ENCODE assay signal across 8 mouse cellular contexts in the genomic region with DNA sequence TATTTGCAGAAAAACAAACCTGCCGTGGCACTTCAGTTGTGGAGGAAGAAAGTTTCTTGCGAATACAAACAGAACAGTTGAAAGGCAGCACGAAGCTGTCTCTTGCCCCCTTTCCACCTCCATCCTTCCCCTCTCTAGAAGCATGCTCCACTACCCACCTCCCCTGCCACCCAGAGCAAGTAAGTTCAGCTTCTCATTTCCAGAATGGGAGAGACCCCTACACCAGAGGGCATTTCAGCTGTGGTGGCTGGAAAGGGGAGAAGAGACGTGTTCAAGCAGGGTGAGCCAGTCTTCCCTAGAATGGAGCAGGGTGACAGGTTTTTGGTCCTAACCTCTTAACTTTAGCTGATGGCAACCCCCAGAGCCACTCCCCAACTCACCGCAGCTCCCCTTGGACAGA. TPM values are rescaled to one million over a fixed set of nuclear protein-coding genes. Genes with fewer than 3 reads are reported as not detected.
DNase-seq lines count a peak whose midpoint lies in the region; ATAC-seq and TF ChIP-seq lines count a peak whose summit lies in the region.

No protein-coding gene starts in this region.

- no peaks in the 10 kb centered on the region for H3K36me3 ChIP-seq in heart, embryonic 16.5 days (ENCODE audit: control insufficient read depth, insufficient read depth)
- H3K36me3 ChIP-seq in heart, adult 2 months (ENCODE audit: control insufficient read depth, insufficient read depth, low read length) = no peaks in the 10 kb centered on the region
- H3K36me3 ChIP-seq in forebrain, embryonic 16.5 days (ENCODE audit: control insufficient read depth, insufficient read depth) = no peaks in the 10 kb centered on the region
- H3K36me3 ChIP-seq in midbrain, embryonic 13.5 days = no peaks in the 10 kb centered on the region

- H3K27me3 ChIP-seq in heart, embryonic 16.5 days (ENCODE audit: control insufficient read depth, insufficient read depth, low read length) = peaks cover 7% of the 10 kb centered on the region
- H3K27me3 ChIP-seq in heart, adult 2 months (ENCODE audit: control insufficient read depth, insufficient read depth, low read length) = 0 out of 2 replicates have a peak, but pooled peaks cover 4% of the 10 kb centered on the region
- peaks cover 7% of the 10 kb centered on the region; the same call in 1 of the 2 replicates for H3K27me3 ChIP-seq in forebrain, embryonic 16.5 days (replicated peaks; ENCODE audit: control insufficient read depth, insufficient read depth, low read length)
- no peaks in the 10 kb centered on the region for H3K27me3 ChIP-seq in midbrain, embryonic 13.5 days

- no peaks in the 10 kb centered on the region for H3K79me2 ChIP-seq in heart, adult 2 months (replicated peaks; ENCODE audit: control insufficient read depth, insufficient read depth, low read length)

- 24% methylated on average over 5 of the region's 5 CpGs for WGBS in heart, embryonic 16.5 days
- WGBS in heart, adult 2 months = 42% methylated on average over 5 of the region's 5 CpGs
- WGBS in forebrain, embryonic 16.5 days = 21% methylated on average over 5 of the region's 5 CpGs
- 17% methylated on average over 5 of the region's 5 CpGs for WGBS in midbrain, embryonic 13.5 days

- intact Hi-C loops in heart, adult 2 months (cut with DNase I) = loop anchor here (2.0 kb wide), 1 partner anchor 241 kb away; no protein-coding TSS in a partner anchor
- intact Hi-C loops in gastrocnemius, postnatal 14 days (cut with DNase I; ENCODE audit: low total_unique reads) = no loop called here

- H3K9me3 ChIP-seq in heart, embryonic 16.5 days (replicated peaks; ENCODE audit: control insufficient read depth, low read length) = no peaks in the 10 kb centered on the region
- no peaks in the 10 kb centered on the region for H3K9me3 ChIP-seq in forebrain, embryonic 16.5 days (ENCODE audit: control insufficient read depth, low read length)
- no peaks in the 10 kb centered on the region for H3K9me3 ChIP-seq in midbrain, embryonic 13.5 days

- H3K4me3 ChIP-seq in heart, embryonic 16.5 days (ENCODE audit: low read length) = peak overlapping the region; percentile 60
- no peak overlapping the region for H3K4me3 ChIP-seq in heart, adult 2 months
- peak overlapping the region; percentile 74 for H3K4me3 ChIP-seq in forebrain, embryonic 16.5 days (replicated peaks; ENCODE audit: low read length)
- peak overlapping the region; percentile 71 for H3K4me3 ChIP-seq in midbrain, embryonic 13.5 days (replicated peaks)

- peak overlapping the region; percentile 88 for H3K4me2 ChIP-seq in heart, embryonic 16.5 days (ENCODE audit: low read depth, low read length)
- H3K4me2 ChIP-seq in forebrain, embryonic 16.5 days (ENCODE audit: low read length) = peak overlapping the region; percentile 84
- peak overlapping the region; percentile 71 for H3K4me2 ChIP-seq in midbrain, embryonic 13.5 days (replicated peaks)

- TF ChIP-seq POLR2A in heart, adult 2 months (IDR thresholded peaks at IDR 0.05; ENCODE audit: insufficient read depth, low read depth, low read length) = no peak

- ATAC-seq in heart, embryonic 16.5 days (replicated peaks; ENCODE audit: extremely low read depth, insufficient read depth, low FRiP score) = no peak
- peak; percentile 25; the same call in 1 of the 2 replicates for ATAC-seq in forebrain, embryonic 16.5 days
- peak; percentile 25; the same call in 1 of the 2 replicates for ATAC-seq in midbrain, embryonic 13.5 days
- ATAC-seq in erythroblast, adult 5-6 weeks (replicated peaks; ENCODE audit: low FRiP score, poor library complexity, severe bottlenecking) = no peak

- no peak overlapping the region for H3K27ac ChIP-seq in heart, embryonic 16.5 days (ENCODE audit: low read length)
- no peak overlapping the region for H3K27ac ChIP-seq in heart, adult 2 months
- H3K27ac ChIP-seq in forebrain, embryonic 16.5 days (ENCODE audit: low read length) = peak overlapping the region; percentile 47; the same call in 1 of the 2 replicates
- peak overlapping the region; percentile 90 for H3K27ac ChIP-seq in midbrain, embryonic 13.5 days

- H3K9ac ChIP-seq in heart, embryonic 16.5 days (ENCODE audit: low read length) = no peak overlapping the region
- H3K9ac ChIP-seq in heart, adult 2 months (ENCODE audit: low read depth, low read length) = no peak overlapping the region
- H3K9ac ChIP-seq in forebrain, embryonic 16.5 days (replicated peaks; ENCODE audit: low read depth, low read length) = peak overlapping the region; percentile 86
- H3K9ac ChIP-seq in midbrain, embryonic 13.5 days (replicated peaks) = peak overlapping the region; percentile 86

- TF ChIP-seq CTCF in heart, adult 2 months (IDR thresholded peaks at IDR 0.05) = no peak

- DNase-seq in heart, adult 2 months = no peak
- peak; percentile 43 for DNase-seq in cerebellum, adult 8-10 months
- no peak for DNase-seq in ovary, postnatal 10 days (ENCODE audit: low spot score)
- no peak for DNase-seq in gastrocnemius, postnatal 14 days

- H3K4me1 ChIP-seq in heart, embryonic 16.5 days (ENCODE audit: control insufficient read depth, insufficient read depth, low read length) = peaks cover 3% of the 10 kb centered on the region; the same call in 1 of the 2 replicates
- no peaks in the 10 kb centered on the region; the same call in 1 of the 2 replicates for H3K4me1 ChIP-seq in heart, adult 2 months (ENCODE audit: control insufficient read depth, insufficient read depth, low read length)
- peaks cover 5% of the 10 kb centered on the region; the same call in 1 of the 2 replicates for H3K4me1 ChIP-seq in forebrain, embryonic 16.5 days (replicated peaks; ENCODE audit: control insufficient read depth, insufficient read depth, low read length)
- H3K4me1 ChIP-seq in midbrain, embryonic 13.5 days (replicated peaks) = peaks cover 14% of the 10 kb centered on the region

- TF ChIP-seq EP300 in heart, adult 2 months (IDR thresholded peaks at IDR 0.05; ENCODE audit: insufficient read depth, low read depth, low read length) = no peak

RNA-seq across cellular contexts. Expression of a gene that starts 1.3 kb away (rescaled TPM):
- 0.79 and 1.0 TPM in 2 replicates for polyA plus RNA-seq in heart, embryonic 16.5 days (2015; fragmentation: Nextera tagmentation; extraction: Ambion mirVana)
- 1 to 10 TPM; 1.3 to 1.5 TPM for total RNA-seq in heart, adult 2 months (2021)
- 0.26 and 0.62 TPM in 2 replicates for polyA plus RNA-seq in heart, adult 2 months (2012; rRNA removed)
- polyA plus RNA-seq in forebrain, embryonic 16.5 days (2015; fragmentation: Nextera tagmentation; extraction: Ambion mirVana) = 14.1 and 18.0 TPM in 2 replicates
- 15.6 and 18.8 TPM in 2 replicates for polyA plus RNA-seq in midbrain, embryonic 13.5 days (2015; fragmentation: Nextera tagmentation; extraction: Ambion mirVana)
- total RNA-seq in erythroblast, adult 5-6 weeks (2015; ENCODE audit: low replicate concordance) = not detected in 2 replicates
- total RNA-seq in erythroblast, adult 5-6 weeks (2017; ENCODE audit: low replicate concordance) = not detected in 2 replicates
- 1 to 10 TPM in 1 of 2 experiments, under 1 TPM in 1; 0.91 to 1.2 TPM for total RNA-seq in gastrocnemius, postnatal 14 days (2021)

Comparison
In these comparisons a context has a peak if more than half of its experiments do, and no peak if none do; other contexts are left out.
1. ATAC-seq: peak in forebrain, embryonic 16.5 days (single experiment) and midbrain, embryonic 13.5 days (single experiment); none in heart, embryonic 16.5 days (single experiment) and erythroblast, adult 5-6 weeks (single experiment).
2. H3K27ac ChIP-seq: peak in forebrain, embryonic 16.5 days (single experiment) and midbrain, embryonic 13.5 days (single experiment); none in heart, embryonic 16.5 days (single experiment) and heart, adult 2 months (single experiment).
3. H3K9ac ChIP-seq: peak in forebrain, embryonic 16.5 days (single experiment) and midbrain, embryonic 13.5 days (single experiment); none in heart, embryonic 16.5 days (single experiment) and heart, adult 2 months (single experiment).
4. Peak in every context shown above with its lines, with median percentiles within 50 percentile points of each other: H3K4me2 ChIP-seq.